Comparison of ENCODE assay signal across 28 mouse cellular contexts in genomic region chr1:39729919-39730318, GRCm38 (mm10). TPM values are rescaled to one million over a fixed set of nuclear protein-coding genes. Genes with fewer than 3 reads are reported as not detected.
"Had no signal": no experiment of that assay in that cellular context is flagged by ENCODE, and none has a peak within 500 bp of the region (broad histone marks: within the 10 kb centered on the region; RNA-seq: fewer than 3 reads in every experiment).

No protein-coding gene starts in this region.

- H3K27me3 ChIP-seq: heart, embryonic 13.5 days; heart, embryonic 15.5 days; hindbrain, embryonic 12.5 days; intestine, embryonic 15.5 days; limb, embryonic 13.5 days; limb, embryonic 15.5 days; liver, embryonic 12.5 days had no signal

- H3K4me1 ChIP-seq: intestine, embryonic 15.5 days had no signal

- H3K36me3 ChIP-seq: heart, embryonic 10.5 days; heart, embryonic 13.5 days; heart, embryonic 15.5 days; hindbrain, embryonic 12.5 days; intestine, embryonic 15.5 days; limb, embryonic 13.5 days; limb, embryonic 15.5 days; liver, embryonic 12.5 days had no signal

- H3K27ac ChIP-seq: heart, embryonic 13.5 days; heart, embryonic 15.5 days; hindbrain, embryonic 12.5 days; hindbrain, embryonic 14.5 days; intestine, embryonic 15.5 days; layer of hippocampus, adult 2 months; limb, embryonic 13.5 days; limb, embryonic 15.5 days; liver, embryonic 12.5 days; liver, embryonic 14.5 days had no signal

- H3K4me3 ChIP-seq: heart, embryonic 10.5 days; heart, embryonic 13.5 days; heart, embryonic 15.5 days; hindbrain, embryonic 12.5 days; intestine, embryonic 15.5 days; layer of hippocampus, adult 2 months; limb, embryonic 13.5 days; limb, embryonic 15.5 days; liver, embryonic 12.5 days had no signal

- H3K4me2 ChIP-seq: heart, embryonic 13.5 days; heart, embryonic 15.5 days; hindbrain, embryonic 12.5 days; hindbrain, embryonic 14.5 days; intestine, embryonic 15.5 days; limb, embryonic 13.5 days; limb, embryonic 15.5 days; liver, embryonic 12.5 days had no signal

- H3K9ac ChIP-seq: heart, embryonic 13.5 days; heart, embryonic 15.5 days; hindbrain, embryonic 12.5 days; hindbrain, embryonic 14.5 days; intestine, embryonic 15.5 days; limb, embryonic 13.5 days; limb, embryonic 15.5 days; liver, embryonic 12.5 days; liver, embryonic 14.5 days had no signal

- H3K9me3 ChIP-seq: heart, embryonic 10.5 days; heart, embryonic 13.5 days; heart, embryonic 15.5 days; hindbrain, embryonic 12.5 days; intestine, embryonic 15.5 days; limb, embryonic 13.5 days; limb, embryonic 15.5 days; liver, embryonic 12.5 days had no signal

- ATAC-seq: hindbrain, embryonic 16.5 days; inflammation-experienced regulatory T-cells, adult 6 months; intestine, embryonic 15.5 days; intestine, postnatal 0 days; liver, embryonic 12.5 days had no signal

- DNase-seq: gastrocnemius, postnatal 14 days; gastrocnemius, postnatal 36 days; heart, adult 18-20 months; heart, postnatal 14 days; heart, postnatal 36 days; kidney, adult 18-20 months; kidney, adult 8-10 months; kidney, postnatal 10 days; kidney, postnatal 4 days; layer of hippocampus, postnatal 36 days; left cerebral cortex, postnatal 4 days had no signal

RNA-seq across cellular contexts. Expression of gene Rfx8, which starts 9.1 kb away (rescaled TPM):
- total RNA-seq: gastrocnemius, adult 18-20 months; gastrocnemius, adult 8-10 months; gastrocnemius, postnatal 36 days; left cerebral cortex, postnatal 10 days had no signal
- polyA plus RNA-seq: inflammation-experienced regulatory T-cells, adult 6 months had no signal
